Mouse (Mus musculus) E14TG2a.4 (cell line): ENCODE measurements around the gene Gm28308.

Experiments
- CTCF ChIP-seq: conservative IDR thresholded peaks from 2 replicates; pipeline ENCODE4 v1.5.1; 2014; ENCODE audit warnings: low read length
- POU5F1 ChIP-seq: IDR thresholded peaks from 2 replicates; pipeline ENCODE4 v1.6.1; 2014; ENCODE audit warnings: low read length, borderline replicate concordance

- TF ChIP-seq CTCF (no peak), POU5F1 (no peak)
Measured at GRCm38 (mm10) chr6:52220865-52221310, 7.7 kb upstream of the Gm28308 start.
